Mouse (Mus musculus) frontal cortex, postnatal 36 days (tissue): ENCODE measurements at regions not wholly inside any gene's neighbourhood (a gene's known extent, or its start where the extent isn't known, plus 50 kb on each side); places are given as distances from the start of the nearest gene placed in this dataset.

Experiments used
- DNase-seq, 2 experiments: peaks; one replicate each; pipeline ENCODE4 v3.0.0; 2022; ENCODE audit warnings: low spot score in 2 of 2

DNA sequence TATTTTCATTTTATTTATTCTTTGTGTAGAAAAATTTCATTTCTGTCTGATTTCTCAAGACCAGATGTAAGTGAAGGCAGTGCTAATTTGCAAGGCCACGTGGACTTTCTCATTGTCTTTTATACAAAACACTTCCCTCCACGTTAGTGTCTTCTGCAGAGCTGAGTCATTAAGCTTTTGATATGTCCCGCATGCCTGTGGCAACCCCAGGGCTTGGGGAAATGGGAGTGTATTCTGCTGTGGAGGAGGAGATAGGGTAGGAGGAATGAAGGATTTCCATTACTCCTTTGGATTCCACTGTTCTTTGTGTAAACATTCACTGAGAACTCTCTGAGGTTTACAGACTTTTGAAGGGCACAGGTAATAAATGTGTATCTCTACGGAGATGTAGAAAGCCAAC is 187.7 kb upstream of the Sgcd start:
- no peak for DNase-seq

- no peak for DNase-seq
Measured at GRCm38 (mm10) chr11:48152219-48152618, 163.4 kb upstream of the Sgcd start.

GRCm38 (mm10) chr11:48133335-48133734 is 144.6 kb upstream of the Sgcd start:
- no peak for DNase-seq

DNA sequence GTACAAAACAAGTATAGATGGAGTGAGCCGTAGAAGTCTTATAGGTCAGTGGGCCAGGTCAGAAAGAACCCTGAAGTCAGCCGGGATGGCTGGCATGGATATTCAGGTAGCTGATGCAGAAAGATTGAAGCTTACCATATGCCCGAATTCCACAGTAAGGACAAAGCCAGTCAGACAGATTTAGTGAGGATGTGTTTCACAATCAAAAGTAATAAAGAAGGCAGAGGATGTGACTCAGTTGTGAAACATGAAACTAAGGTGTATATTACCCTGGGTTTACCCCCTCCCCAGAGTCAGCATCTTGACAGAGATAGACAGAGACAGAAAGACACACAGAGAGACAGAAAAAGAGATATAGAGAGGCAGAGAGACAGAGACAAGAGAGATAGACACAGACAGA is 109.3 kb upstream of the Sgcd start:
- no peak for DNase-seq

- no peak for DNase-seq
Measured at GRCm38 (mm10) chr11:48097455-48097854, 108.7 kb upstream of the Sgcd start.

GRCm38 (mm10) chr11:48067072-48067471 is 78.3 kb upstream of the Sgcd start:
- DNase-seq = no peak

- no peak for DNase-seq
Measured at GRCm38 (mm10) chr11:48063719-48064118, 75.0 kb upstream of the Sgcd start.

DNA sequence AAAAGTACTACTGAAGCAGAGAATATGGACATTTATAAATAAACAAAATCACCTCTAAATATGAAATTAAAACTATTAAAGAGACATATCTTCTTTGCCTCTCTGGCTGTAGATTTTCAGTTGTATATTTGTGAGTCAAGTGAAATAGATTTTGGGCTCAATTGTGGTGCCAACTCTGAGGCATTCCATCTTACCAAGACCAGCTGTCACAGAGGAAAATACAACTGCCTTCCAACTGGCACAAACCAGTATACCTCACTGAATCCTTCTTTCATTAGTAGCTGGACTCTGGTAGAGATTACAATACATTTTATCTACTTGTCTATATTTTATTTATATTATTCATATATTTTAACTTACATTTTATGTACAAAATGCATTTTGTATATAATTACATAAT is 72.7 kb upstream of the Sgcd start:
- DNase-seq = no peak

DNA sequence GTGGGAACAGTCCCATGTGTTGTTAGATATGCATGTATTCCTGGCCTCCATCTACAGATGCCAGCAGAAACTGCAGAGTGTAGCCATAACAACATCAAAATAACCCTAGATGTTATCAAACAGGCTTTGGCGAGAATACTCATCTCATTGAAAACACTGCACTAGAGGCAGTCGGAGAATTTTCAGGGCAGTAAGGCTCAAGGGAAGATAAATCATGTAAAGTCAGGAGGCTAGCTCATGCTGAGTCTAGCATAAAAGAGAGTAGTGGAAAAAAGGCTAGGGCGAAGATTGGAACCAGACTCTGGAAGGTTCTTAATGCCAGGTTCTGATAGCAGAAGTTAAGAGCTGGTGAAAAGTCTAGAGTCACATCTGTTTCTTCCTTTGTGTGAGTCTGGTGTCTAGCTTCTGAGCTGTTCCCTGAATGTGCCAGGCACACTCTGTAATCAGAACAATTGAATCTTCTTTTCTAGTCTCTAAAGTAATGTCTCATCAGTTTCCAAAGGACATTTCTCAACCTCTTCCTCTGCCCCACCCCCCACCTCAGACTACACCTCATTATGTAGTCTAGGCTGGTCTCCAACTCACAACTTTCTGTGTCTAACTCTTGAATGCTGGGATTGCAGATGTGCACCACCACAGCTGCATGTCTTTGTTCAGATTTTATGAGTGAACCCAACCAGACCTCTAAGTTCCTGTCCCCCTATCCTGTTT is 62.5 kb upstream of the Sgcd start:
- DNase-seq = no peak

- no peak for DNase-seq
Measured at GRCm38 (mm10) chr11:48048311-48048710, 59.5 kb upstream of the Sgcd start.
